Mouse (Mus musculus) testis, adult 2 months (tissue): ENCODE data around the gene Cmas.

ENCODE experiments used
- CTCF ChIP-seq: fragments of 200-500 bp; IDR thresholded peaks from 2 replicates; pipeline ENCODE4 v1.5.1; 2012; ENCODE audit warnings: low read depth, mild to moderate bottlenecking, inconsistent platforms, low read length, moderate library complexity; ENCODE audit not compliant: control insufficient read depth, insufficient read depth, insufficient replicate concordance
- POLR2A ChIP-seq: fragments of 200-500 bp; IDR thresholded peaks from 2 replicates; pipeline ENCODE4 v1.6.1; 2012; ENCODE audit warnings: low read depth, mild to moderate bottlenecking, inconsistent platforms, low read length, moderate library complexity; ENCODE audit not compliant: control insufficient read depth

- TF ChIP-seq CTCF = no peak
- TF ChIP-seq POLR2A = no peak
Observed at GRCm38 (mm10) chr6:142801687-142802086, 45.2 kb downstream of the Cmas start.
